Mouse (Mus musculus) mouse embryonic stem cell (cell line): Measurements from ENCODE around the gene Gm340.

Experiments
- in situ Hi-C, 2 experiments: fragments of 300-500 bp; cut with MboI; formaldehyde crosslinking; loops; 1 replicate in 1 of 2; 3 replicates in 1 of 2; pipeline ENCODE4 v1.14.3; 2019 to 2020; ENCODE audit warnings: low sequenced_read_pairs in 2 of 2, low pct_unique_long_range_greater_than_20kb in 1 of 2, mixed read lengths in 1 of 2; ENCODE audit not compliant: unreplicated experiment in 1 of 2

The Gm340 gene

DNA sequence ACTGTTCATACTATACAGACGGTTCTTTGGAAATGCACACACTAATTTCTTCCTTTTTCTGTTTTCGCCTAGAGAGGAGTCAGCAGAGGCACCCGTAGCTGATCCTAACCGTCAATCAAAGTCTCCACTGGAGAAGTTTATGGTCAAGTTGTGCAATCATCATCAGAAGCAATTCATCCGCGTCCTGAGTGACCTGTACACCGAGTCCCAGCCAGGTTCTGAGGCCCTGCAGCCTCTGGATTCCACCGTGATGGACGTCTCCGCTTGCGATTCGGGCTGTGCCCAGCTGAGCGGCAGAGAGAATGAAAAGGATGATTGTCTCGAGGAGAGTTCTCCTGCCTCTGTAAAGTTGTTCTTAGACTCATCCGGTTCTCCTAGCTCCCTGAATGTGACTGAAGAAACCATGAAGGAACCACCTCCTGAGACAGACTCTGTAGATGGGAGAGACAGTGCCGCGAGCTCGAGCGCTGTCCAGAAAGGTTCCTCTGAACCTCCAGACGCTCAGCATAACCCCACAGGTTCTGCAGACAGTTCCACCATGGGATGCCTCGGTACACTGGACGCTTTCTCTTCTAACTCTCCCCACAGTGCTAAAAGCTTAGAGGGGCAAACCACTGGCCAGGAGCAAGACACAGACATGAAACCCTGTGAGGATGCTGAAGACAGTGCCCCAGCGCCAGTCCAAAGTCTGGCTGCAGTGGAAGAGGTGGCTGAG, at the start of gene Gm340:
Gm340 (plus strand) TSS at position 665 of the 715 bp plus-strand sequence.
- in situ Hi-C loops: no loop called here

DNA sequence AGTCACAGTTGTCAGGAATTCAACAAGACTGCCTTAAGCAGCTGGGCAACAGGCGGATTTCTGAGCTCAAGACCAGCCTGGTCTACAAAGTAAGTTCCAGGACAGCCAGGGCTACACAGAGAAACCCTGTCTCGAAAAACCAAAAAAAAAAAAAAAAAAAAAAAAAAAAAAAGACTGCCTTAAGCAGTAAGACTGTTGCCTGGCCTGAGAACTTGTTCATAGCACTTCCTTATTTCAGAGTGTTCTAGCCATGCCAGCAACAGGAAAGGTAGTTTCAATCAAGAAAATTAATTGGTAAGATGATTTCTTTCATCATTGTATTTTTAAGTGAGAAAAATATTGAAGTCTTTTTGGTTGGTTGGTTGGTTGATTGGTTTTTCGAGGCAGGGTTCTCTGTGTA, 48.1 kb upstream of the Gm340 start:
- in situ Hi-C loops: no loop called here

DNA sequence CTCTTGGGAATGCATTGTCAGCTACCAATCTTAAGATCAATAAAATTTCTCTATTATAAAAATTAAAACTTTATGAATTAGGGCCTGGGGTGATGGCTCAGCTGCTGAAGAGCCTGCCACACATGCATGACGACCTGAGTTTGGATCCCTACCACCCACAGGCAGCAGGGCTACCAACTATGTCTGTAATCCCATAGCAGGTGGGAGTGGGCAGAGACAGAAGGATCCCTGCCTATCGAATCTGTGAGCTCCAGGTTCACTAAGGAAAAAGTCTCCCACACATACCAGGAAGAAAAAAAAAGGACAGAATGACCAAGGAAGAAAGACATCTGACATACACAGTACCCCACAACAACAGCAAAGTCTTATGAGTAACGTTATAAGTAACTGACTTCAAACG, 25.2 kb upstream of the Gm340 start:
- in situ Hi-C loops: no loop called here

DNA sequence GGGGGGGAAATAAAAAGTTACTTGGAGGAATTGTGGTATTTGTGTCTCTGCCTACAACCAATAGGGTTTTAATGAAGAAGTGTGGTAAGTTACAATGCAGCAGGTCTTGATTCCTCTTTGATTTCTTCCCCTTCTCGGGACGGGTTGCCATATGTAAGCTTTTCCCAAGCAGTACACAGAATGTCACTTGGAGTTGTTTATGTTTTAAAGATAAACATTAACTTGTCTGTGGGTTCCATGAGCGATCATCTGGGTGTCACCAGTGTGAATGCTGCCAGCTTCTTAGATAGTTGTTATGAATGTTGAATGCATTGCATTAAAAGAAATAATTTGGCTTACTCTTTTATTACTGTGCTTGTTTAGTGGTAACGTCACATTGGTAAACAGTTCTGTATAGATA, 24.7 kb upstream of the Gm340 start:
- in situ Hi-C loops: no loop called here

DNA sequence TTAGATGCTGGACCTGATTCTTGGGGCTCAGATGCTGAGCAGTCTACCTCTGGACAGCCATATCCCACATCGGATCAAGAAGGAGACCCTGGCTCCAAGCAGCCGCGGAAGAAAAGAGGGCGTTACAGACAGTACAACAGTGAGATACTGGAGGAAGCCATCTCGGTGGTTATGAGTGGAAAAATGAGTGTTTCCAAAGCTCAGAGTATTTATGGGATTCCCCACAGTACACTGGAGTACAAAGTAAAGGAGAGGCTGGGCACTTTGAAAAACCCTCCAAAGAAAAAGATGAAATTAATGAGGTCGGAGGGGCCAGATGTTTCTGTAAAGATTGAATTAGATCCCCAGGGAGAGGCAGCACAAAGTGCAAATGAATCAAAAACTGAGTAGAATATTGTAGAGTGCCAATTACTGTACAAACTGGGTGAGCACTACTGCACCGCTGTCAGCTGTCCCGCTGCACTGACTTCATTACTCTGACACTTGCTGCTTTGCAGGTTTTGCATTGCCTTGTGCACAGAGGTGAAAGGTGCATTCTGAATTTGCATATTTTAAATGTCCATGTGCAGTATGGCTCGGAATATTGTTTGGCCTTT, 23.2 kb upstream of the Gm340 start:
- in situ Hi-C loops: no loop called here

DNA sequence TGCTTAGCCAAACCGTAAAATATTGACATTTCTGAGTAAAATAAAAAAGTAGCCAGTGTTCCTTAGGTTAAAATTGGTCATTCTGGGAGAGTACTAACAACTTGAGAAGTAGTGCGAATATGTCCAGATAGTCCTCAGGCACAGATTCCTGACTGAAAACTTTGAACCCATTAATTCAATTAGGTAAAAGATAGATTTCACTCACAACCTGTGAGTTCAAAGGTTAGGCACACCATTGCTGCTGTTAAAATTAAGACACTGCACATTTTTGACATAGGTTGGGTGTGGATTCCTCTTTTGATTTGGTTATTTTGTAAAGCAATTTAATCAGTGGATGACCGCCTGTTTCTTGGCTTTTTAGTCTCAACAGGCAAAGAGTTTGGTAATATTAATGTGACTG, 21.3 kb upstream of the Gm340 start:
- in situ Hi-C loops: no loop called here

DNA sequence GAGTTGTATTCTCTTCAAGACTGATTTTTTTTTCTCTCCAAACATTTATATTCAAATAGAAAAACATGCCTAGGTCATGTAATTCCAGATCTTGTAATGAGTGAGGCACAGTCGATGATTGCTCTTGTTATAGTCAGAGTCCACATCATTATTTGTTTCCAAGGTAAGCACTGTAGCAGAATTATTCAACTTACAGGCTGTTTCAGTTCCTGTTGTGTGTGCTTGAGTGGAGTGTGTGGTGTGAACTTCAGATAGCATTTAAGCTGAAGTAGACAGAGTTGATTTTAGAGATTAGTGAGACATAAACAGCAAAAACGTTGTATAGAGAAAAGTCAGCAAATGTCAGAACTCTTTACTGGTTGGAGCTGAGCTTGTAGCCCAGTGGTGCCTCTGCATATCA, 13.4 kb upstream of the Gm340 start:
- in situ Hi-C loops: no loop called here

DNA sequence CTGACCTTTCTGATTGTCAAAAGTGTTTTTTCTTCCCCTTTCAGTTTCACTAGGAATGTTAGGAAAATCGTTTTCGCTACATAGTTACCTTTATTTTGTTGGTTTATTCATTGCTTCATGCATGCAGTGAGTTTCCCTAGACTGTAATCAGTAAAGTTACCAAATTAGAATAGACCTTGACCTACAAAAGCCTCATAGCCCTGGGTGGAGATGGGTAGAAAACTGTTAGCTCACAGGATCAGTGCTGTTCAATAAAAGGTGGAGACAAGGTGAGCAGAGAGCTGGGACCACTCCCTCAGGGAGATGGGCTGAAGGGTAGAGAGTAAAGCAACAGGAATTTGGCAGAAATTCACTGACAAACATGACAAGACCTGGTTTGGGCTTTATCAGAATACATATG, 8.5 kb upstream of the Gm340 start:
- in situ Hi-C loops: no loop called here

DNA sequence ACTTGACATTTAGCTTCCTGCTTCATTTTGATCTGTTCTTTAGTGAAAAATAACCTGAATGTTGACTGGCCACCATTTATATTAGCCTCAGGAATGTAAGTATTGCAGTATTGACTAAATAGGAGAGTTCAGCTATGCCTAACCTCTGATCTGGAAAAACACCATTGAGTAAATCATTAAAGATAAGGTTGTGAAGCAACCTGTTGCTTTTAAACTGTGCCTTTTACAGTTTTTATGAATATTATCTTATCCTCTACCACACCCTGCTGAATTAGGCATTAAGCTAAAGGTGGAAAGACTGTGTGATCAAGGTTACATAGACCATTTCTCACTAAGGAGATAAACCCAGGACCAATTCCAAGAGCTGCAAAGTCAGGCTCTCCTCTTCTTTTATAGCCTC, 4.6 kb upstream of the Gm340 start:
- in situ Hi-C loops: no loop called here

DNA sequence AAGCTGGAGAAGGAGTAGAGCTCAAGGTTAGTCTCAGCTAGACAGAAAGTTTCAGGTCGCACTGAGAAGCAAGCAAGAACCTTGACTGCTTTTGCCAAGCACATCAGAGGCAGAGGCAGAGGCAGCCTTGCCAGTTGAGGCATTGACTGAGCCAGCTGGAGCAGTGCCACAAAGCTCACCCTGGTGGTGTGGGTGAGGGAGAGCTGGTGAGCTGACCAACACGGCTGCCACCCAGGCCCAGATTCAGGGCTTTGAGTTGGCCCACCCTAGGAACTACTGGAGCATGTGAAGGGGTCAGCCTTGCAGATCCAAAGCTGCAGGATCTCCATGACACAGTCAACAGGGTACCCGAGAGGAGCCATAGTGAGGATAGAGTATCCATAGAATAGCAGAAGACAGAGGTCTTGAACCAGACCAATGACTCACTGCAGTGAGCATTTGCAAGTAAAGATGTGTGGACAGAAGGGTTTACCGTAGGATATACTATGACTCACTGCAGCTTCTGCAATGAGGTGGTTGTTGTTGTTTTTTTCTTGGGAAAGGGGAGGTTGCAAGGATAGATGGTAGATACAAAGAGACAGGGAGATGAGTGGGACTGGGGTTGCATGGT, 2.8 kb upstream of the Gm340 start:
- in situ Hi-C loops: no loop called here

DNA sequence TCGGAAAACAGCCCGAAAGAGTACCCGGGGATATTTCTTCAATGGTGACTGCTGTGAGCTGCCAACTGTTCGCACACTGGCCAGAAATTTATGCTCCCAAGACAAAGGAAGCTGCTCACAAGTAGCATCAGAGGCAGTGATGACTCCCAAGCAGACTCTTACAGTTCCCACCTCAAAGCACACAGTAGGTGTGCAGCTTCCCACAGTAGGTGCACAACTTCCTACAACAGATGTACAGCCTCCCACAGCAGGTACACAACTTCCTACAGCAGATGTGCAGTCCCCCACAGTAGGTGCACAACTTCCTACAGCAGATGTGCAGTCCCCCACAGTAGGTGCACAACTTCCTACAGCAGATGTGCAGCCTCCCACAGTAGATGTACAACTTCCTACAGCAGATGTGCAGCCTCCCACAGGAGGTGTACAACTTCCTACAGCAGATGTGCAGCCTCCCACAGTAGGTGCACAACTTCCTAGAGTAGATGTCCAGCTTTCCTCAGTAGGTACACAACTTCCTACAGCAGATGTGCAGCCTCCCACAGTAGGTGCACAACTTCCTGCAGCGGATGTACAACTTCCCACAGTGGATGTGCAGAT, 846 bp downstream of the Gm340 start:
- in situ Hi-C loops: no loop called here

DNA sequence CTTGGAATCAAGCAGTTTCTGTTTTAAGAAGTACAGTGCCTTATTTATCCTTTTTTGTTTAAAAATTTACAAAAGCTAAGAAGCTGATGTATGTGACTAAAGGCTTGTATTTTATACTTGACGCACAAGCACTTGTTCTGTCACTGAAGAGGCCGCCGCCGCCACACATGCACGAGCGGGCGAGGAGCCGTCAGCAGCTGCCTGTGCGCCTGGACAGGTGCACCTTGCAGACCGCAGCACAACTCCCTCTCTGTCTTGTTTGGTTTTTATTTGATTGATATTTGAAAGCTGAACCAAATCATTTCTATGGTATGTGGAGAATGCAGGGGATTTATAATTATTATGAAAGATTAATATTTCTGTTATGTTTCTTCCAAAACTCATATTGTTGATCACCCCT, 4.6 kb downstream of the Gm340 start:
- in situ Hi-C loops: no loop called here

DNA sequence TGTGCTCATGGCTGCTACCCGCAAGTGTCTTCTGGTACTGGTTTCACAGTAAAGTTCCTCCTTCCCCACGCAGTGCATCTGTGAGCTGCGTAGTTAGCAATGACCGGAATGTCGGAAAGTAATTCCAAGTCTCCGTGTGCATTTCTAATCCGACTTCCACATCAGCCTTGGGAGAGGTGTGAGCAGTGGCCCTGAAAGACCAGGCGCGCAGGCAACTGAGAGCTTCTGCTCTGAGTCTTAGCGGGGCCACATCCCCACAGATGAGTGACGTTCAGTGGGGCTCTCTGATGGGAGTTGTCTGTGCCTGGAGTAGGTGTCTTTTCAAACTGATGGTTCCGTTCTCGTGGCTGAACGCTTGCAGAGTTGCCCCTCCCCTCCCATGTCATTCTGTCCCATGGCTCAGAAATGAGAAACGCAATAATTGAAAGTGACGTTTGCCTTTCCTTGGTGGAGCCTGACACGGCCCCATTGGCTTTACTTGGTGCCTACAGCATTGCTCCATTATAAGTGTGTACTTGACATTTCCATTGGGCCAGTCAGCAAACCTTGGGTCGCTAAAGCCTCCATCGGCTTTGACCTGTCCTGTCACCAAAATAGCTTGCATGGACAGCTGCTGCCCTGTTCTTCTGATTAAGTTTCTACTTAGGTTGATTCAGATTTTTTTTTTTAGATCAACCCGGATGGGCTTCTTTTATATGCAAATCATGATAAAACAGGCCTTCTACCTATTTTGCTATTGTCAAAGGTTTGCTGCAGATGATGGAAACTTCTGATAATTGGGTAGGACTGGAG, 5.5 kb downstream of the Gm340 start:
- in situ Hi-C loops: no loop called here

DNA sequence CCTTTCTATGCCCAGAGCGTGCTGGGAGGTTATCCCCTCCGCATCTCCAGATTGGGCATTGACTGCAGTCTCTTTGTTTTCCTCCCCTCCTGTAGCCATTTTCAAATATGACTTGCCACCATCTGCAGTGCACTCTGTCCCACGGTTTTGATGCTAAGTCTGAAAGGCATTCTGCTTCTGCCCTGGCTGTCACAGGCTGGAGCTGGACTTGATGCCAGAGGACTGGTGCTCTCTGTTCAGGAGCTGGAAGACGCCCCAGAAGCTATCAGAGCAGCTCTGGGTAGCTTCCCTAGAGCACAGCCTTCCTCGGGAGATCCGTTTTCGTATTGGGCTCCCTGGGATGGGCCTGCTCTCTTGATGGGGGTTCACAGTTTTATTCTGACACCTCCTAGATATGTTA, 6.9 kb downstream of the Gm340 start:
- in situ Hi-C loops: no loop called here

DNA sequence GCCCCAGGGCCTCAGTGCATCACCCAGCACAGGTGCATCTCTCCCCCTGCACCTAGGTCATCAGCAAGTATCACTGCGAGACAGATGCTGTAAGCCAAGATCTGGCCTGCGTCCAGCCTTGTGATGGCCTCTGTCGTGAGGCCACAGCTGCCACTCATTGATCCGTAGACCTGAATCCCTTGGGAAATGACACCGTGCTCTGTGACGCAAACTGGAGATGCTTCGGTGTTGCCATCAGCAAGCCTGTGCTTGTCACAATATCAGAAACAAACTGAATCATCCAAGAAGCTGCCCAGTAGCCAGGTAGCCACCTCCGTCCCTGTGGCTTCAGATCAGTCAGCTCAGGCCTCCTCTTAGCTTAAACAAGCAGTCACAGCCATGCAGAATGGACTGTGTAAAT, 7.5 kb downstream of the Gm340 start:
- in situ Hi-C loops: no loop called here

DNA sequence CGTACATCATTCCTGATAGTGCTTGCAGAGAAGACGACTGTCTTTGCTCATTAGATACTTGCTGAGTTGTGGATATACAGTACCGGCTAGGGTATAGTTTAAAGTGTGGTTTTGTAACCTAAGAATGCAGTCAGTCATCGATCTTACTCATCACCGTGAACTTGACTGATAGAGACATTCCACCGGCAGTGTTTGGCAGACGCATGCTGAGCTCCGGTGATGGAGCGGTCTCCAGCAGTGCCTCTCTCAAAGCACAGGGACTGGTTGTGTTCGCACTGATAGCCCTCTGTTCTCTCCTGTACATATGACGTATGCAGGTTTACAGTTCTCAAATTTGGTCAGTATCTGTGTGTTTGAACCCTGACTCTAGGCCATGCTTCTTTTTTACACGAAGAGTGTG, 9.6 kb downstream of the Gm340 start:
- in situ Hi-C loops: no loop called here

DNA sequence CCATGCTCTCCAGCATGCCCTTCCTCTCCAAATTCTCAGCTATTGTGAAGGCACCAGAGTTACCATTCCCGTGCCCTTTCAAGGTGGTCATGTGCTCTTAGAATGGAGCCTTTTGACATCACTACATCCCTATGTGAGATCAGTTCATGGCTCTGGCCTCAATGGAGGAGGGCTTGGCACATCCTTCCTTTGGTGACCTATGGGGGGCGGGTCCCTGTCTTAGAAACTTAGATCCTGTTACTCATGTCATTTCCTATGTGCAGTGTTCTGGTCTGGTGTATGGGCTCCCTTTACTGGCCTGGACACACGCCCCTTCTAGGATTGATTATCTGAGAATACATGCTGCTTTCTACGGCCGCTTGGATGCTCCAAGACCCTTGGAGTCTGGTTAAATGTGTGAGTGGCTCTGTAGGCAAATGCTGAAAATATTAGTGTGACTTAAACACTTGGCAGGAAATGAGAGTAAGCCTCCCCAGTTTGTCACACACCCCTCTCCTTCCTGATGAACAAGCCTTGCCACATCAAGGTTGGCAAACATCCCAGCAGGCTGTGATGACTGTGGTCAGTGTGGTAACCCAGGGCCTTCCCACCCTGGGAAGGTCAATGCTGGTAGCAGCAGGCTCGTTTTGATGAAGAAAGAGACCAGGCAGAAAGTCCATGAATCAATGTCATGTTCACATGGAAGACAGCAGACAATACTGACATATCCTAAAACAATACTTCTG, 15.2 kb downstream of the Gm340 start:
- in situ Hi-C loops: no loop called here

DNA sequence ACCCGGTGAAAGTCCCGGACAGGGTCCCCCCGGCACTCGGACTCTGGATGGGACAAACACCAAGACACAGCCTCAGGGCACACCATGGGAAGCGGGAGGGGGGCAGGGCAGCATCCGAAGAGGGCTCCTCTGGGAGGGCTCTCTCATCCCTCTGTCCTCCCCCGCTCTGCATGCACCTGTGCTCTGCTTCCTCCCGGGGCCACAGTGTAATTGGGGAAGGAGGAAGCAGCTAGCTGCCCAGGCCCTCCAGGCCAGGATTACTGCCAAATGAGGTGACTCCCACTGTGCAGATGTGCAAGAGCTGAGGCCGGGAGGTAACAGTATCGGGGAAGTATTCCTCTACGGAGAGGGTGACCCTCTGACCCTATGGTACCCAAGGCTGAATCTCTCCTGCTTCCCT, 18.5 kb downstream of the Gm340 start:
- in situ Hi-C loops: loop anchor here in 1 of 2 experiments (25.0 kb wide), 1 partner anchor 288 kb away; no protein-coding TSS in a partner anchor
